Mouse (Mus musculus) ES-Bruce4 (cell line): Measurements from ENCODE around the gene Gm10271. TPM values are rescaled to one million over a fixed set of nuclear protein-coding genes. Genes with fewer than 3 reads are reported as not detected.

Source experiments
- H3K27ac ChIP-seq: 2 replicates; pipeline ENCODE4 v1.5.1; 2012; ENCODE audit warnings: low read length, inconsistent platforms; ENCODE audit not compliant: insufficient read depth
- H3K27me3 ChIP-seq: 2 replicates; pipeline ENCODE4 v1.6.1; 2012; ENCODE audit warnings: mild to moderate bottlenecking, low read length, inconsistent platforms; ENCODE audit not compliant: control insufficient read depth, poor library complexity, insufficient read depth, severe bottlenecking
- H3K36me3 ChIP-seq: 2 replicates; pipeline ENCODE4 v1.6.1; 2012; ENCODE audit warnings: inconsistent platforms, mild to moderate bottlenecking, low read length, moderate library complexity; ENCODE audit not compliant: control insufficient read depth, poor library complexity, insufficient read depth, severe bottlenecking
- H3K4me1 ChIP-seq: one replicate; pipeline ENCODE4 v1.8.1; 2011; ENCODE audit warnings: low read length; ENCODE audit not compliant: control insufficient read depth, insufficient read depth
- H3K4me3 ChIP-seq: 2 replicates; pipeline ENCODE4 v1.5.1; 2011; ENCODE audit warnings: low read depth, mild to moderate bottlenecking, low read length
- H3K9ac ChIP-seq: 2 replicates; pipeline ENCODE4 v1.6.1; 2012; ENCODE audit warnings: low read depth, mild to moderate bottlenecking, inconsistent platforms; ENCODE audit not compliant: poor library complexity, severe bottlenecking
- H3K9me3 ChIP-seq: replicated peaks from 2 replicates; pipeline ENCODE4 v1.6.1; 2012; ENCODE audit warnings: mild to moderate bottlenecking, low read length, inconsistent platforms; ENCODE audit not compliant: control insufficient read depth, poor library complexity, insufficient read depth, severe bottlenecking
- CTCF ChIP-seq: IDR thresholded peaks from one replicate; pipeline ENCODE4 v1.8.1; 2011; ENCODE audit warnings: low read depth, low read length
- EP300 ChIP-seq: IDR thresholded peaks from 2 replicates; pipeline ENCODE4 v1.6.1; 2011; ENCODE audit warnings: low read depth, low read length; ENCODE audit not compliant: insufficient read depth
- POLR2A ChIP-seq: IDR thresholded peaks from one replicate; pipeline ENCODE4 v1.8.1; 2011; ENCODE audit warnings: low read length; ENCODE audit not compliant: insufficient read depth
- polyA plus RNA-seq: library from polyadenylated mRNA; stranded (reverse); fragments of >200 nt; gene quantifications from 2 replicates; pipeline ENCODE4 v1.2.4, GENCODE M21; 2011; ENCODE audit warnings: low read depth; ENCODE audit not compliant: missing spikeins, insufficient read depth, insufficient read length

The Gm10271 gene
- polyA plus RNA-seq, 1 experiment: not detected

DNA sequence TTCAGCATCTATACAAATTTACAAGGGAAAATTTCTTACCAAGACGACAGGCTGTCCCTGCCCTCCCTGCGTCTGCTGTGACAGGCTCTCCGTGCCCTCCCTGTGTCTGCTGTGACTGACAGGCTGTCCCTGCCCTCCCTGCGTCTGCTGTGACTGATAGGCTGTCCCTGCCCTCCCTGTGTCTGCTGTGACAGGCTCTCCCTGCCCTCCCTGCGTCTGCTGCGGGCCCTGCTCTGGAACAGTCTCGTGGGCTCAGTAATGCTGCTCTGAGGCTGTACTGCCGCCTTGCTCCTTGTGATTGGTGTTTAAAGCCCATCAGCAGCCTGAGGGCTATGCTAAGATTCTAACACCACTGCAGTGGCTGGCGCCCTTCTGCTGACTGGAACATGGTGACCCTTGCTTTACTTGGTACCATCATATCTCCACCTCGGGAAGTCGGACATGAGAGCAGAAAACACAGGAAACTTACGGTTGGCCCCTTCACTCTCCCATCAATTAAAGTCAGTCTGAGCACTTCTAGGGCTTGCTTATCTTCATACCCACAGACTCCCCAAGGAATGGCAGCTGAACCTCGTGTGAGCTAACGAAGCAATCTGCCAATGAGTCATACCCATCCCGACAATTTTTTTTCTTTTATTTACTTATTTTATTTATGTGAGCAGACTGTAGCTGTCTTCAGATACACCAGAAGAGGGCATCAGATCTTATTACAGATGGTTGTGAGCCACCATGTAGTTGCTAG is 63.3 kb downstream of the Gm10271 start:
- H3K4me1 ChIP-seq: no peaks in the 10 kb centered on the region
- no peak for TF ChIP-seq CTCF
- TF ChIP-seq POLR2A: no peak
- no peak for TF ChIP-seq EP300
- no peaks in the 10 kb centered on the region for H3K27me3 ChIP-seq
- peaks cover 29% of the 10 kb centered on the region for H3K36me3 ChIP-seq
- no peaks in the 10 kb centered on the region for H3K9me3 ChIP-seq
- no peak overlapping the region for H3K9ac ChIP-seq
- H3K27ac ChIP-seq: no peak overlapping the region
- no peak overlapping the region for H3K4me3 ChIP-seq

Other genes with a start within 250 kb of the Gm10271 start
- 0.19 TPM in 1 of 2 replicates, not detected in the other for gene Myrfl, start 75.7 kb downstream of the Gm10271 start, polyA plus RNA-seq
- 58.7 and 70.8 TPM in 2 replicates for gene Rab3ip, start 21.8 kb downstream of the Gm10271 start, polyA plus RNA-seq
- gene Best3, start 13.7 kb upstream of the Gm10271 start, polyA plus RNA-seq: not detected in 2 replicates
- gene Lrrc10, start 72.7 kb upstream of the Gm10271 start, polyA plus RNA-seq: not detected in 2 replicates
- gene Cct2, start 91.2 kb upstream of the Gm10271 start, polyA plus RNA-seq: 974 and 1,034 TPM in 2 replicates
- 43.3 and 49.0 TPM in 2 replicates for gene Frs2, start 175.9 kb upstream of the Gm10271 start, polyA plus RNA-seq